In the genomic region with DNA sequence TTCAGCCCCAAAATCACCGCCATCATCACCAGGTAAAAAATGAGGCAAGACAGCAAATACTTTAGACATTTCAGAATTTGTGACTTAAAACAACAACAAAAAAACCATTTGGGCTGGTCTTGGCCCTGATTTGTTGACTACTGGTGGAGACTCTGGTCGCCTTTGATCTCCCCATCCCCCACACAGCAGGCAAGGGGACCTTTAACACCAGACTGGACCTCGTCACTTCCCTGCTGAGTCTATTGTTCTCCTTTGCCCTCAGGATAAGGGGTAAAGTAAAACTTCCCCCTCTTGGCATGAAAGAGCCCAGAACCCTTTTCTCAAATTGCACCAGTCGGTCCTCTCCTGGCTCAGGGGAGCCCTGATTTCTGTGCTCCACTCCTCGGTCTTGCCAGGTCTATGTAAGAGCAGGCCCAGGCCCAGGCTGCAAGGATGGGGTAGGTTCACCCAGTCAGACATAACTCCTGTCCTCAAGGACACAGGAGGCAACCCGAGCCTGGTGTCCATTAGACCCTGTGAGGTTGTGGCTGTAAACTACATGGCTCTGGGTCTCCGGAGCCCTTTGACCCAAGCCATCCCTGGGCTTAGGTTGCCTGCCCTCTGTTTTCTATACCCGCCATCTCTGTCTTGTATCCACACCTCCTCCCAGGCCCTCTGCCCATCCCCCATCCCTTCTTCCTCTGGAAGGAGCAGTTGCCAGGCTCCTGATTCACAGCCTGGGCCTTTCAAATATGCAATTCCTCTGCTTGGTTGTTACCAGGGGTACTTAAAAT, we compare ENCODE assay signal across 14 mouse cellular contexts. TPM values are rescaled to one million over a fixed set of nuclear protein-coding genes. Genes with fewer than 3 reads are reported as not detected.
DNase-seq lines count a peak whose midpoint lies in the region; ATAC-seq and TF ChIP-seq lines count a peak whose summit lies in the region.
"Had no signal": no experiment of that assay in that cellular context is flagged by ENCODE, and none has a peak within 500 bp of the region (broad histone marks: within the 10 kb centered on the region; RNA-seq: fewer than 3 reads in every experiment).

No protein-coding gene starts in this region.

- 12% methylated on average over 8 of the region's 8 CpGs for WGBS in forebrain, embryonic 10.5 days
- 27% methylated on average over 8 of the region's 8 CpGs for WGBS in forebrain, postnatal 0 days
- 20% methylated on average over 8 of the region's 8 CpGs for WGBS in neural tube, embryonic 15.5 days
- WGBS in limb, embryonic 13.5 days = 26% methylated on average over 8 of the region's 8 CpGs

- peaks cover 5% of the 10 kb centered on the region for H3K36me3 ChIP-seq in forebrain, embryonic 10.5 days (replicated peaks)
- no peaks in the 10 kb centered on the region for H3K36me3 ChIP-seq in forebrain, postnatal 0 days (ENCODE audit: insufficient read depth)
- H3K36me3 ChIP-seq in neural tube, embryonic 15.5 days = no peaks in the 10 kb centered on the region
- H3K36me3 ChIP-seq in limb, embryonic 13.5 days = no peaks in the 10 kb centered on the region
- H3K36me3 ChIP-seq: G1E had no signal

- H3K4me1 ChIP-seq in forebrain, embryonic 10.5 days = peaks cover 49% of the 10 kb centered on the region
- no peaks in the 10 kb centered on the region for H3K4me1 ChIP-seq in forebrain, postnatal 0 days (ENCODE audit: insufficient read depth)
- H3K4me1 ChIP-seq in neural tube, embryonic 15.5 days = peaks cover 16% of the 10 kb centered on the region
- H3K4me1 ChIP-seq in limb, embryonic 13.5 days = peaks cover 39% of the 10 kb centered on the region

- H3K27ac ChIP-seq in forebrain, embryonic 10.5 days = peak overlapping the region; percentile 84
- H3K27ac ChIP-seq in forebrain, postnatal 0 days (ENCODE audit: low read depth, low read length) = no peak overlapping the region
- H3K27ac ChIP-seq in neural tube, embryonic 15.5 days (replicated peaks) = no peak overlapping the region
- H3K27ac ChIP-seq in limb, embryonic 13.5 days = no peak overlapping the region

- peak overlapping the region; percentile 50 for H3K4me3 ChIP-seq in forebrain, embryonic 10.5 days
- H3K4me3 ChIP-seq in forebrain, postnatal 0 days (ENCODE audit: low read depth, low read length) = no peak overlapping the region
- no peak overlapping the region for H3K4me3 ChIP-seq in neural tube, embryonic 15.5 days (replicated peaks)
- no peak overlapping the region for H3K4me3 ChIP-seq in limb, embryonic 13.5 days

- no peaks in the 10 kb centered on the region for H3K9me3 ChIP-seq in forebrain, embryonic 10.5 days
- no peaks in the 10 kb centered on the region for H3K9me3 ChIP-seq in forebrain, postnatal 0 days (ENCODE audit: low read length)
- H3K9me3 ChIP-seq in neural tube, embryonic 15.5 days (replicated peaks) = no peaks in the 10 kb centered on the region
- no peaks in the 10 kb centered on the region for H3K9me3 ChIP-seq in limb, embryonic 13.5 days
- H3K9me3 ChIP-seq: G1E had no signal

- peak; percentile 54 for DNase-seq in forebrain, embryonic 10.5 days (ENCODE audit: extremely low spot score, low spot score)
- no peak for DNase-seq in forebrain, postnatal 0 days
- DNase-seq in neural tube, embryonic 10.5 days (ENCODE audit: extremely low spot score, low spot score) = peak; percentile 56
- DNase-seq in adrenal gland, adult 8-10 months = no peak
- DNase-seq: adrenal gland, postnatal 10 days; cerebellum, adult 18-20 months; kidney, postnatal 14 days; lung, postnatal 4 days had no signal

- H3K9ac ChIP-seq in forebrain, postnatal 0 days = no peak overlapping the region
- H3K9ac ChIP-seq in neural tube, embryonic 15.5 days (replicated peaks) = no peak overlapping the region
- no peak overlapping the region for H3K9ac ChIP-seq in limb, embryonic 13.5 days

- no peak for TF ChIP-seq CTCF in forebrain, postnatal 0 days (IDR thresholded peaks at IDR 0.05; ENCODE audit: low read depth)

- no peak overlapping the region for H3K4me2 ChIP-seq in forebrain, postnatal 0 days (ENCODE audit: low read depth)
- no peak overlapping the region for H3K4me2 ChIP-seq in neural tube, embryonic 15.5 days
- 0 out of 2 replicates have a peak overlapping the region, but pooled peaks have one; percentile 59 for H3K4me2 ChIP-seq in limb, embryonic 13.5 days (replicated peaks)

- H3K27me3 ChIP-seq in forebrain, embryonic 10.5 days (ENCODE audit: poor library complexity, severe bottlenecking) = peaks cover 29% of the 10 kb centered on the region
- peaks cover 7% of the 10 kb centered on the region; the same call in 1 of the 2 replicates for H3K27me3 ChIP-seq in forebrain, postnatal 0 days (ENCODE audit: insufficient read depth, low read length)
- peaks cover 20% of the 10 kb centered on the region for H3K27me3 ChIP-seq in neural tube, embryonic 15.5 days (replicated peaks)
- H3K27me3 ChIP-seq in limb, embryonic 13.5 days = peaks cover 25% of the 10 kb centered on the region

- no peak for ATAC-seq in forebrain, postnatal 0 days
- ATAC-seq in neural tube, embryonic 15.5 days (ENCODE audit: low FRiP score) = no peak
- ATAC-seq in limb, embryonic 13.5 days (ENCODE audit: low FRiP score, low read depth) = no peak
- ATAC-seq in megakaryocyte, adult 5-6 weeks (ENCODE audit: poor library complexity, severe bottlenecking) = no peak
- ATAC-seq in erythroblast, adult 5-6 weeks (replicated peaks; ENCODE audit: low FRiP score, poor library complexity, severe bottlenecking) = no peak

RNA-seq across cellular contexts. Expression of gene Mogat2, which starts 1.3 kb away (rescaled TPM):
- 35.2 and 37.7 TPM in 2 replicates for polyA plus RNA-seq in forebrain, embryonic 10.5 days (2016; fragmentation: Nextera tagmentation; extraction: Ambion mirVana)
- 0.24 and 0.31 TPM in 2 replicates for total RNA-seq in forebrain, postnatal 0 days (2014; rRNA removed)
- polyA plus RNA-seq in forebrain, postnatal 0 days (2015; fragmentation: Nextera tagmentation; extraction: Ambion mirVana) = 0.18 and 0.23 TPM in 2 replicates
- 1.1 and 4.1 TPM in 2 replicates for polyA plus RNA-seq in neural tube, embryonic 15.5 days (2015; fragmentation: Nextera tagmentation; extraction: Ambion mirVana)
- polyA plus RNA-seq in limb, embryonic 13.5 days (2015; fragmentation: Nextera tagmentation; extraction: Ambion mirVana) = 5.8 and 7.1 TPM in 2 replicates
- 1.6 TPM in 2 replicates for total RNA-seq in megakaryocyte, adult 5-6 weeks (2015)
- total RNA-seq in megakaryocyte, adult 5-6 weeks (2017) = 1.4 and 3.0 TPM in 2 replicates
- total RNA-seq in adrenal gland, adult 8-10 months (2022) = 1 to 10 TPM in 1 of 4 experiments, under 1 TPM in 3; 0.25 to 1.5 (median 0.51) TPM
- total RNA-seq in erythroblast, adult 5-6 weeks (2015; ENCODE audit: low replicate concordance) = 1.7 and 8.2 TPM in 2 replicates
- total RNA-seq in erythroblast, adult 5-6 weeks (2017; ENCODE audit: low replicate concordance) = 3.0 and 3.6 TPM in 2 replicates
- total RNA-seq: G1E; gastrocnemius, adult 18-20 months had no signal

RNA-seq across cellular contexts. Expression of gene Map6, which starts 30.2 kb away (rescaled TPM):
- 14.8 and 18.0 TPM in 2 replicates for polyA plus RNA-seq in forebrain, embryonic 10.5 days (2016; fragmentation: Nextera tagmentation; extraction: Ambion mirVana)
- total RNA-seq in forebrain, postnatal 0 days (2014; rRNA removed) = 187 and 234 TPM in 2 replicates
- 71.9 and 98.0 TPM in 2 replicates for polyA plus RNA-seq in forebrain, postnatal 0 days (2015; fragmentation: Nextera tagmentation; extraction: Ambion mirVana)
- polyA plus RNA-seq in neural tube, embryonic 15.5 days (2015; fragmentation: Nextera tagmentation; extraction: Ambion mirVana) = 120 and 146 TPM in 2 replicates
- polyA plus RNA-seq in limb, embryonic 13.5 days (2015; fragmentation: Nextera tagmentation; extraction: Ambion mirVana) = 4.4 TPM in 2 replicates
- total RNA-seq in megakaryocyte, adult 5-6 weeks (2015) = 0.07 and 0.25 TPM in 2 replicates
- total RNA-seq in megakaryocyte, adult 5-6 weeks (2017) = 0.22 and 0.94 TPM in 2 replicates
- 10 to 100 TPM in 3 of 4 experiments, 1 to 10 TPM in 1; 8.6 to 14.1 (median 12.4) TPM for total RNA-seq in adrenal gland, adult 8-10 months (2022)
- total RNA-seq in erythroblast, adult 5-6 weeks (2015; ENCODE audit: low replicate concordance) = 0.19 TPM in 1 of 2 replicates, not detected in the other
- total RNA-seq in erythroblast, adult 5-6 weeks (2017; ENCODE audit: low replicate concordance) = 0.34 TPM in 1 of 2 replicates, not detected in the other
- polyA plus RNA-seq: G1E had no signal

RNA-seq across cellular contexts. Expression of gene Dgat2, which starts 54.6 kb away (rescaled TPM):
- polyA plus RNA-seq in forebrain, embryonic 10.5 days (2016; fragmentation: Nextera tagmentation; extraction: Ambion mirVana) = 12.3 and 14.8 TPM in 2 replicates
- total RNA-seq in forebrain, postnatal 0 days (2014; rRNA removed) = 37.1 and 41.3 TPM in 2 replicates
- 37.2 and 41.3 TPM in 2 replicates for polyA plus RNA-seq in forebrain, postnatal 0 days (2015; fragmentation: Nextera tagmentation; extraction: Ambion mirVana)
- 23.1 and 24.9 TPM in 2 replicates for polyA plus RNA-seq in neural tube, embryonic 15.5 days (2015; fragmentation: Nextera tagmentation; extraction: Ambion mirVana)
- polyA plus RNA-seq in limb, embryonic 13.5 days (2015; fragmentation: Nextera tagmentation; extraction: Ambion mirVana) = 15.0 and 15.8 TPM in 2 replicates
- total RNA-seq in megakaryocyte, adult 5-6 weeks (2015) = 10.8 and 11.3 TPM in 2 replicates
- total RNA-seq in megakaryocyte, adult 5-6 weeks (2017) = 9.1 and 14.0 TPM in 2 replicates
- total RNA-seq in adrenal gland, adult 8-10 months (2022) = 100 to 1,000 TPM; 138 to 436 (median 316) TPM
- 4.2 and 7.7 TPM in 2 replicates for total RNA-seq in erythroblast, adult 5-6 weeks (2015; ENCODE audit: low replicate concordance)
- total RNA-seq in erythroblast, adult 5-6 weeks (2017; ENCODE audit: low replicate concordance) = 5.3 and 7.1 TPM in 2 replicates

Comparison
In these comparisons a context has a peak if more than half of its experiments do, and no peak if none do; other contexts are left out.
1. DNase-seq: peak in forebrain, embryonic 10.5 days (single experiment) and neural tube, embryonic 10.5 days (single experiment); none in forebrain, postnatal 0 days (single experiment) and adrenal gland, adult 8-10 months (single experiment).
2. RNA of gene Map6, which starts 30.2 kb away (total RNA-seq): 187 to 234 TPM in forebrain, postnatal 0 days; 8.6 to 14.1 TPM in adrenal gland, adult 8-10 months, 0.19 to 0.34 TPM in erythroblast, adult 5-6 weeks and 0.07 to 0.94 TPM in megakaryocyte, adult 5-6 weeks; every median in the first group is over 10 times any median in the second.